Mouse (Mus musculus) CH12.LX (cell line): ENCODE results near the gene Gm17545. TPM values are rescaled to one million over a fixed set of nuclear protein-coding genes. Genes with fewer than 3 reads are reported as not detected.
A peak's percentile ranks its signal among the peaks of the same experiment; 100 is the strongest.

Experiments
- DNase-seq: peaks from one replicate; pipeline ENCODE4 v3.0.0-alpha.2; 2013; ENCODE audit errors: extremely low read depth
- H3K27ac ChIP-seq: 2 replicates; pipeline ENCODE4 v1.5.1; 2012; ENCODE audit warnings: low read depth, mild to moderate bottlenecking, control low read depth, moderate library complexity; ENCODE audit not compliant: insufficient read depth
- H3K27me3 ChIP-seq: replicated peaks from 2 replicates; pipeline ENCODE3; 2012; ENCODE audit warnings: inconsistent platforms
- H3K36me3 ChIP-seq, 2 experiments: replicated peaks in 1 of 2; 2 replicates each; pipeline versions ENCODE3 to v1.6.1; 2012; ENCODE audit warnings: inconsistent platforms in 1 of 2, low read length in 1 of 2, mild to moderate bottlenecking in 1 of 2, mixed read lengths in 1 of 2, moderate library complexity in 1 of 2; ENCODE audit not compliant: control insufficient read depth in 1 of 2, insufficient read depth in 1 of 2
- H3K4me1 ChIP-seq, 2 experiments: 2 replicates each; pipeline ENCODE4 v1.6.1; 2012; ENCODE audit warnings: inconsistent platforms in 1 of 2, moderate library complexity in 1 of 2; ENCODE audit not compliant: insufficient read depth in 2 of 2, control insufficient read depth in 1 of 2
- H3K4me2 ChIP-seq: 2 replicates; pipeline ENCODE4 v1.6.1; 2012; ENCODE audit warnings: low read depth, mild to moderate bottlenecking, control low read depth; ENCODE audit not compliant: poor library complexity, insufficient read depth, severe bottlenecking
- H3K4me3 ChIP-seq, 3 experiments: fragments of 150-350 bp in 1 of 3; sonication (generic) in 1 of 3; replicated peaks in 1 of 3; 2 replicates each; pipeline versions ENCODE3 to v1.5.1; 2011 to 2012; ENCODE audit warnings: low read depth in 2 of 3, low read length in 2 of 3, mild to moderate bottlenecking in 2 of 3, moderate library complexity in 2 of 3, control low read depth in 1 of 3, improper control_type of control experiment in 1 of 3, inconsistent platforms in 1 of 3, mixed read lengths in 1 of 3; ENCODE audit not compliant: poor library complexity in 1 of 3
- H3K79me2 ChIP-seq: replicated peaks from 2 replicates; pipeline ENCODE4 v1.6.1; 2012; ENCODE audit warnings: mild to moderate bottlenecking, moderate library complexity; ENCODE audit not compliant: control insufficient read depth, poor library complexity, insufficient read depth, severe bottlenecking; ENCODE audit errors: extremely low read depth
- H3K9ac ChIP-seq: 2 replicates; pipeline ENCODE4 v1.6.1; 2012; ENCODE audit warnings: low read depth, mild to moderate bottlenecking, control low read depth, moderate library complexity; ENCODE audit not compliant: insufficient read depth
- H3K9me3 ChIP-seq: replicated peaks from 2 replicates; pipeline ENCODE3; 2012; ENCODE audit warnings: low read length, inconsistent platforms, mixed read lengths
- BHLHE40 ChIP-seq: IDR thresholded peaks from 2 replicates; pipeline ENCODE4 v1.6.1; 2011; ENCODE audit warnings: mild to moderate bottlenecking, low read depth, low read length, improper control_type of control experiment
- CTCF ChIP-seq, 2 experiments: IDR thresholded peaks in 1 of 2; conservative IDR thresholded peaks in 1 of 2; 2 replicates each; pipeline ENCODE4 v1.5.1; 2011 to 2012; ENCODE audit warnings: low read depth in 2 of 2, low read length in 2 of 2, improper control_type of control experiment in 1 of 2, inconsistent platforms in 1 of 2, mild to moderate bottlenecking in 1 of 2, moderate library complexity in 1 of 2
- E2F4 ChIP-seq: IDR thresholded peaks from 2 replicates; pipeline ENCODE4 v1.6.1; 2011; ENCODE audit warnings: low read depth, low read length, improper control_type of control experiment; ENCODE audit not compliant: insufficient replicate concordance
- ELF1 ChIP-seq: IDR thresholded peaks from 2 replicates; pipeline ENCODE4 v1.6.1; 2014; ENCODE audit warnings: low read depth, mild to moderate bottlenecking, inconsistent platforms, low read length, improper control_type of control experiment
- EP300 ChIP-seq: IDR thresholded peaks from 2 replicates; pipeline ENCODE4 v1.6.1; 2011; ENCODE audit warnings: low read length, improper control_type of control experiment
- ETS1 ChIP-seq: conservative IDR thresholded peaks from 2 replicates; pipeline ENCODE4 v1.6.1; 2012; ENCODE audit warnings: low read depth, mild to moderate bottlenecking, inconsistent platforms, low read length, improper control_type of control experiment, moderate library complexity
- GABPA ChIP-seq: IDR thresholded peaks from 2 replicates; pipeline ENCODE4 v1.6.1; 2012; ENCODE audit warnings: low read depth, low read length, improper control_type of control experiment, inconsistent platforms; ENCODE audit not compliant: insufficient replicate concordance
- HCFC1 ChIP-seq: IDR thresholded peaks from 2 replicates; pipeline ENCODE4 v1.6.1; 2012; ENCODE audit warnings: low read depth, mild to moderate bottlenecking, inconsistent platforms, low read length, improper control_type of control experiment
- JUN ChIP-seq: IDR thresholded peaks from 2 replicates; pipeline ENCODE4 v1.6.1; 2011; ENCODE audit warnings: low read depth, mild to moderate bottlenecking, low read length, improper control_type of control experiment, moderate library complexity; ENCODE audit not compliant: insufficient read depth
- JUND ChIP-seq: conservative IDR thresholded peaks from 2 replicates; pipeline ENCODE4 v1.6.1; 2011; ENCODE audit warnings: low read depth, low read length, improper control_type of control experiment
- KAT2A ChIP-seq: IDR thresholded peaks from 2 replicates; pipeline ENCODE4 v1.6.1; 2012; ENCODE audit warnings: low read length, improper control_type of control experiment, inconsistent platforms; ENCODE audit not compliant: insufficient replicate concordance
- MAZ ChIP-seq: IDR thresholded peaks from 2 replicates; pipeline ENCODE4 v1.6.1; 2012; ENCODE audit warnings: low read depth, mild to moderate bottlenecking, inconsistent platforms, low read length, improper control_type of control experiment, moderate library complexity
- MEF2A ChIP-seq: IDR thresholded peaks from 2 replicates; pipeline ENCODE4 v1.6.1; 2014; ENCODE audit warnings: low read depth, mild to moderate bottlenecking, inconsistent platforms, low read length, improper control_type of control experiment, borderline replicate concordance
- MXI1 ChIP-seq: IDR thresholded peaks from 2 replicates; pipeline ENCODE4 v1.6.1; 2011; ENCODE audit warnings: mild to moderate bottlenecking, low read depth, low read length, improper control_type of control experiment
- MYC ChIP-seq: IDR thresholded peaks from 2 replicates; pipeline ENCODE4 v1.6.1; 2011; ENCODE audit warnings: low read depth, mild to moderate bottlenecking, improper control_type of control experiment, low read length
- NRF1 ChIP-seq: IDR thresholded peaks from 2 replicates; pipeline ENCODE4 v1.6.1; 2014; ENCODE audit warnings: low read depth, mild to moderate bottlenecking, inconsistent platforms, low read length, improper control_type of control experiment, moderate library complexity
- PAX5 ChIP-seq: IDR thresholded peaks from 2 replicates; pipeline ENCODE4 v1.6.1; 2012; ENCODE audit warnings: low read length, inconsistent platforms, mixed read lengths
- POLR2A ChIP-seq: IDR thresholded peaks from 2 replicates; pipeline ENCODE4 v1.6.1; 2011; ENCODE audit warnings: low read depth, mild to moderate bottlenecking, improper control_type of control experiment, low read length
- RAD21 ChIP-seq: IDR thresholded peaks from 2 replicates; pipeline ENCODE4 v1.6.1; 2011; ENCODE audit warnings: low read depth, mild to moderate bottlenecking, low read length, improper control_type of control experiment, moderate library complexity
- RCOR1 ChIP-seq: conservative IDR thresholded peaks from 2 replicates; pipeline ENCODE4 v1.6.1; 2012; ENCODE audit warnings: low read depth, mild to moderate bottlenecking, inconsistent platforms, low read length, improper control_type of control experiment
- SIN3A ChIP-seq: IDR thresholded peaks from 2 replicates; pipeline ENCODE4 v1.6.1; 2012; ENCODE audit warnings: low read length, improper control_type of control experiment, inconsistent platforms
- TCF12 ChIP-seq: IDR thresholded peaks from 2 replicates; pipeline ENCODE4 v1.6.1; 2014; ENCODE audit warnings: low read depth, mild to moderate bottlenecking, inconsistent platforms, low read length, improper control_type of control experiment
- USF1 ChIP-seq: IDR thresholded peaks from 2 replicates; pipeline ENCODE4 v1.6.1; 2014; ENCODE audit warnings: low read depth, mild to moderate bottlenecking, inconsistent platforms, low read length, improper control_type of control experiment
- USF2 ChIP-seq: conservative IDR thresholded peaks from 2 replicates; pipeline ENCODE4 v1.6.1; 2011; ENCODE audit warnings: low read depth, low read length, improper control_type of control experiment
- ZC3H11A ChIP-seq: IDR thresholded peaks from 2 replicates; pipeline ENCODE4 v1.6.1; 2012; ENCODE audit warnings: low read depth, mild to moderate bottlenecking, inconsistent platforms, low read length, improper control_type of control experiment
- dilution Hi-C: fragments of 300-500 bp; cut with MboI; formaldehyde crosslinking; loops from 2 replicates; pipeline ENCODE4 v1.14.3; 2020; ENCODE audit warnings: low sequenced_read_pairs; ENCODE audit not compliant: extremely low pct_unique_long_range_greater_than_20kb, extremely low pct_ligation_motif_present
- in situ Hi-C: fragments of 300-500 bp; cut with MboI; formaldehyde crosslinking; loops from 3 replicates; pipeline ENCODE4 v1.14.3; 2019; ENCODE audit warnings: low sequenced_read_pairs, low pct_ligation_motif_present, low pct_unique_long_range_greater_than_20kb, mixed read lengths
- polyA plus RNA-seq: library from polyadenylated mRNA; unstranded; fragments of >175 nt; gene quantifications from 2 replicates; pipeline ENCODE4 v1.2.1, GENCODE M21; 2012; ENCODE audit warnings: low read depth; ENCODE audit not compliant: insufficient read length
- total RNA-seq, 2 experiments: library from RNA; depleted of rRNA; stranded (reverse); fragments of 300-350 nt in 1 of 2; fragments of >200 nt in 1 of 2; gene quantifications; 2 replicates each; pipeline ENCODE4 v1.2.3; 2012 to 2014

Gm17545 gene
- total and polyA plus RNA-seq, 3 experiments: not detected

- no peak overlapping the region for H3K9ac ChIP-seq
- no peak for DNase-seq
- H3K36me3 ChIP-seq: no peaks in the 10 kb centered on the region
- no peak overlapping the region for H3K4me3 ChIP-seq
- no peaks in the 10 kb centered on the region for H3K79me2 ChIP-seq
- H3K27me3 ChIP-seq: no peaks in the 10 kb centered on the region
- no peaks in the 10 kb centered on the region for H3K9me3 ChIP-seq
- no peak overlapping the region for H3K4me2 ChIP-seq
- in situ Hi-C loops (no loop called here), dilution Hi-C loops (no loop called here)
- H3K27ac ChIP-seq: no peak overlapping the region
- peaks cover 0 to 3% of the 10 kb centered on the region in 2 experiments; a peak in 1 of 4 replicates for H3K4me1 ChIP-seq
- TF ChIP-seq ZC3H11A: no peak
- no peak for TF ChIP-seq JUN
- TF ChIP-seq GABPA: no peak
- TF ChIP-seq KAT2A: no peak
- TF ChIP-seq CTCF (conservative IDR thresholded peaks at IDR 0.05 in 1 of 2, IDR thresholded peaks at IDR 0.05 in 1 of 2; ENCODE audit: low read depth in 2 of 2, low read length in 2 of 2): peak in 1 of 2 experiments; percentile 35; a peak in 2 of 4 replicates
- TF ChIP-seq PAX5: no peak
- no peak for TF ChIP-seq HCFC1
Observed at GRCm38 (mm10) chr9:22409501-22409900, 44.6 kb upstream of the Gm17545 start.

GRCm38 (mm10) chr9:22411002-22411857, 42.9 kb upstream of the Gm17545 start, which contains the start of gene 9530077C05Rik:
Gene 9530077C05Rik (plus strand): TSS chr9:22411513.
- Histone ChIP-seq H3K27ac (no peak within 1 kb of the TSS), H3K27me3 (peaks cover 2% of the 10 kb centered on the region), H3K9me3 (no peaks in the 10 kb centered on the region), H3K4me1 (peaks cover 0 to 3% of the 10 kb centered on the region in 2 experiments; a peak in 1 of 4 replicates), H3K4me2 (peak within 1 kb of the TSS; percentile 60), H3K36me3 (no peaks in the 10 kb centered on the region), H3K4me3 (peak within 1 kb of the TSS; percentile 40 to 66 (median 59)), H3K79me2 (no peaks in the 10 kb centered on the region), H3K9ac (no peak within 1 kb of the TSS)
- DNase-seq: peak; percentile 94
- in situ Hi-C loops: no loop called here
- TF ChIP-seq NRF1 (peak; percentile 53; the same call in 1 of the 2 replicates), MYC (peak; percentile 69), POLR2A (peak; percentile 41; the same call in 1 of the 2 replicates), USF1 (no peak), E2F4 (0 out of 2 replicates have a peak, but pooled peaks have one; percentile 41), MXI1 (peak; percentile 95), MAZ (0 out of 2 replicates have a peak, but pooled peaks have one; percentile 70), USF2 (no peak), EP300 (no peak), RCOR1 (no peak), RAD21 (peak; percentile 23), HCFC1 (peak; percentile 100), ETS1 (no peak), ELF1 (peak; percentile 75), JUND (0 out of 2 replicates have a peak, but pooled peaks have one; percentile 23), GABPA (peak; percentile 36; the same call in 1 of the 2 replicates), CTCF (conservative IDR thresholded peaks at IDR 0.05 in 1 of 2, IDR thresholded peaks at IDR 0.05 in 1 of 2; ENCODE audit: low read depth in 2 of 2, low read length in 2 of 2) (peak; percentile 29 to 86; a peak in 3 of 4 replicates), KAT2A (peak; percentile 88; the same call in 1 of the 2 replicates), BHLHE40 (peak; percentile 74), SIN3A (peak; percentile 50; the same call in 1 of the 2 replicates), MEF2A (no peak), TCF12 (peak; percentile 34; the same call in 1 of the 2 replicates)
- dilution Hi-C loops: no loop called here
